Mouse (Mus musculus) midbrain, embryonic 16.5 days (tissue): ENCODE data around the gene Akap13. TPM values are rescaled to one million over a fixed set of nuclear protein-coding genes. Genes with fewer than 3 reads are reported as not detected.
"Not testable (repeated sequence)": the region's sequence is repeated elsewhere in the genome, so short reads cannot be mapped to it uniquely, and the experiment has no call there.

Experiments used
- ATAC-seq: fragments of 200-750 bp; cut with Nextera tagmentation; 2 replicates; pipeline ENCODE4 v1.8.0; 2017; ENCODE audit warnings: moderate TSS enrichment
- H3K27ac ChIP-seq: fragments of 300-500 bp; sonication (generic); 2 replicates; pipeline ENCODE4 v1.5.1; 2014; ENCODE audit warnings: mild to moderate bottlenecking, low read length, mixed read lengths
- H3K27me3 ChIP-seq: fragments of 300-500 bp; sonication (generic); 2 replicates; pipeline ENCODE4 v1.6.1; 2014; ENCODE audit warnings: low read depth, low read length, mixed read lengths; ENCODE audit not compliant: control insufficient read depth, insufficient read depth
- H3K36me3 ChIP-seq: fragments of 300-500 bp; sonication (generic); 2 replicates; pipeline ENCODE4 v1.6.1; 2014; ENCODE audit warnings: mild to moderate bottlenecking, low read length, moderate library complexity, mixed read lengths; ENCODE audit not compliant: control insufficient read depth, insufficient read depth
- H3K4me1 ChIP-seq: fragments of 300-500 bp; sonication (generic); 2 replicates; pipeline ENCODE4 v1.6.1; 2014; ENCODE audit warnings: mild to moderate bottlenecking, low read length, mixed read lengths; ENCODE audit not compliant: control insufficient read depth, insufficient read depth
- H3K4me2 ChIP-seq: fragments of 300-500 bp; sonication (generic); 2 replicates; pipeline ENCODE4 v1.6.1; 2014; ENCODE audit warnings: mild to moderate bottlenecking, low read length, mixed read lengths
- H3K4me3 ChIP-seq: fragments of 300-500 bp; sonication (generic); 2 replicates; pipeline ENCODE4 v1.5.1; 2014; ENCODE audit warnings: low read depth, mild to moderate bottlenecking, low read length, moderate library complexity, mixed read lengths
- H3K9ac ChIP-seq: fragments of 300-500 bp; sonication (generic); 2 replicates; pipeline ENCODE4 v1.6.1; 2014; ENCODE audit warnings: low read depth, low read length, mixed read lengths
- H3K9me3 ChIP-seq: fragments of 300-500 bp; sonication (generic); replicated peaks from 2 replicates; pipeline ENCODE4 v1.6.1; 2014; ENCODE audit warnings: mild to moderate bottlenecking, low read length, mixed read lengths; ENCODE audit not compliant: control insufficient read depth, poor library complexity, severe bottlenecking
- WGBS: fragments of 180-500 bp; shearing (Covaris S2); extraction: QIAGEN DNeasy Blood & Tissue Kit; methylation state at CpG from one replicate; pipeline ENCODE4 v1.1.7; 2014; 5-methylcytosine and 5-hydroxymethylcytosine counted together
- polyA plus RNA-seq: library from polyadenylated mRNA; unstranded; fragments of >200 nt; fragmentation: Nextera tagmentation; extraction: Ambion mirVana; gene quantifications from 2 replicates; pipeline ENCODE4 v1.2.1, GENCODE M21; 2015

Gene Akap13
- polyA plus RNA-seq, 1 experiment from 2014 or later: 10.7 TPM

DNA sequence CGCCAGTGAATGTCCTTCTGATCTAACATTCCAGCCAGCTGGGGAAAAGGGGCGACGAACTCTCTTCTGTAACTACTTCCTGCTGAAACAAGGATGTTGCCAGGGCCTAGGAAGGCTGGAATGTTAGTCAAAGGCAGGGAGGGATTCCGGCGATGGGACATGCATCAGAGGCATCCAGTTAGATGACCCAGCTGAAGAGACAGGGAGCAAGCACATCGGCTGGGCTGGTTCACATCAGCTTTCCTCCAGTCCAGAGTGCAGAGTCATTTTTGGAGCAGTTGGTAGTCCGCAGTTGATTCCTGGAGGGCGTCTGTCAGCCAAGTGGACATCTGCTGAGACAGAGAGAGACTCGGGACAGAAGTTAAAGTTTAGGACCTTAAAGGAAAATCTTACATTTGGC, 314.6 kb downstream of the Akap13 start:
- no peak overlapping the region for H3K4me3 ChIP-seq
- H3K36me3 ChIP-seq: no peaks in the 10 kb centered on the region
- no peak for ATAC-seq
- no peak overlapping the region for H3K4me2 ChIP-seq
- H3K27me3 ChIP-seq: no peaks in the 10 kb centered on the region
- H3K9me3 ChIP-seq: no peaks in the 10 kb centered on the region
- no peak overlapping the region for H3K9ac ChIP-seq
- H3K27ac ChIP-seq: no peak overlapping the region
- H3K4me1 ChIP-seq: no peaks in the 10 kb centered on the region
- 91% methylated on average over 9 of the region's 9 CpGs for WGBS

DNA sequence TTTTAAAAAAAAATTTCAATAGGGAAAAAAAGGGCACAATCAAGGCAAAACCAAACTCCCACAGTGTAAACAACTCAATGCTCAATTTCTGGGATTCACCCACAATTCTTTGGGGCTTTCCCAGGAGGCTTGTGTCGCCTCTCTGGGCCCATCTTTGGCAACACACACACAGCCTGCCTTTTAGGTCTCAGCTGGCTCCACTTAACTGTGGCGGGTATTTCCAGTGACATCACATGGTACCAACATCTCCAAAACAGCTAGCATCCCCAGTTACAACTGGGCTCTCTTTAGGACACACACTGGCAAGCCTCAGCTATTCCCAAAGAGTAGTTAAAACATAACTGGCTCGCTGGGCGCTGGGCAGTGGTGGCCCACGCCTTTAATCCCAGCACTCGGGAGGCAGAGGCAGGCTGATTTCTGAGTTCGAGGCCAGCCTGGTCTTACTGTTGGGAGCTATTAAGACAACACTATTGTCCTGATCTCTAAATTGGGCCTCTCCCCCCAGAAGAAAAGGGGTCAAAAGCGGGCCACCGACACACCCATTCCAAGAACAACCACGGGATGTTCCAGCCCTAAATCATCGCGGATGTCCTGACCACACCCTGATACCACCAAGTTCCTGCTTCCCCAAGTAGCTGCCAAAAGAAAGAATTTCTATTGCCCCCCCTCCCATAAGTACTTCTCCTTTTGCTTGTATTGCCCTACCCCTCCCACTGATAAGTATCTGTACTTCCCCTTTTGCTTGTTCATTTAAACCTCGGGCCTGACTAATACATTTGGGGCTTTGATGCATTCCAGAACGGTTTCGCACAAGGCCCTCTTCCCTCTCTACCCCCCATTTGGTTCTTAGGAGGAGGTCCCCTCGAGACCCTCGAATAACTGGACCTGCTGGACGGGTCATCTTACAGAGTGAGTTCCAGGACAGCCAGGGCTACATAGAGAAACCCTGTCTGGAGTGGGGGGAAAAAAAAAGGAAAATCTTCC, 319.1 kb downstream of the Akap13 start:
- ATAC-seq, H3K4me2 ChIP-seq, H3K27ac ChIP-seq: not testable (repeated sequence)

DNA sequence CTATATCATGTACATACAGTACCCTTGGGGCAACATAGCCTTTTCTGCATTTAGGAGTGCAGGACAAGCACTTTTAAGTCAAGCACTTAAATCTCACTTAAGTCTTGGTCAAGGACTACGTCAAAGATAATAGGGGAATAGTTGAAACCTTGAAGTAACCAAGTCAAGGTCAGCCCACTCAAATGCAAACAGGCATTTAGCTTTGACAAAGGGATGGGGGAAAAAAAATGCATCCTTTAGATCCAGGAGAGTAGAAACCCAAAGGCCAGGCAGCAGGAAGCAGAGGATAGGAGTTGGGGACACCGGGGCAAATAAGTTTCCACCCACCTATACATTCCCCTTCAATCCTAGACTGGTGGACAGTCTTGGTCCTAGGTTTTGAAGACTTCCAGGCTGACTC, 322.7 kb downstream of the Akap13 start:
- H3K27ac ChIP-seq: no peak overlapping the region
- H3K4me2 ChIP-seq: no peak overlapping the region
- H3K27me3 ChIP-seq: no peaks in the 10 kb centered on the region
- H3K9ac ChIP-seq: no peak overlapping the region
- H3K4me1 ChIP-seq: no peaks in the 10 kb centered on the region
- no peak for ATAC-seq
- H3K9me3 ChIP-seq: no peaks in the 10 kb centered on the region
- no peak overlapping the region for H3K4me3 ChIP-seq
- H3K36me3 ChIP-seq: no peaks in the 10 kb centered on the region
- WGBS: 94% methylated on average over 2 of the region's 2 CpGs

More for the DNA sequence above, 319.1 kb downstream of the Akap13 start:
- H3K9me3 ChIP-seq, H3K4me1 ChIP-seq, H3K4me3 ChIP-seq, H3K9ac ChIP-seq, H3K27me3 ChIP-seq, H3K36me3 ChIP-seq: not testable (repeated sequence)
- 95% methylated on average over 18 of the region's 18 CpGs for WGBS

DNA sequence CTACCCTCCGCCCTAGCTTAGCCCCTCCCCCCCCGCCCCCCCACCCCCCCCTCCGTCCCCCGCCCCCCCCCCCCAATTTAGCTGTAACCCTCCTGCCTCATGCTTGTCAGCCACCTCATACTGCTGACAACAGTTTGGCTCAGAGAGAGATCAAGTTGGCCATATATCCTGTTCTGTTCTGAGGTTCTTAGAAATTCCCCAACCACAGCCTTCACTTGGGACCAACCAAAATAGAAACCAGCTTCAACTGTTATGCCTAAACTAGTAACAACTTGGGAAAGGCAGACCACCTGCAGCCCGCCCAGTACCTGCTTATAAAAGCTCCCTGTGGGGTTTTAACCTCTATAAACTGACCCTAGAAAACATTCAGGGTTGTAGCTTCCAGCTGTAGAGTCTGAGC, 325.5 kb downstream of the Akap13 start:
- H3K27ac ChIP-seq: no peak overlapping the region
- no peaks in the 10 kb centered on the region for H3K4me1 ChIP-seq
- H3K36me3 ChIP-seq: no peaks in the 10 kb centered on the region
- no peaks in the 10 kb centered on the region for H3K9me3 ChIP-seq
- 25% methylated on average over 2 of the region's 5 CpGs for WGBS
- no peak overlapping the region for H3K9ac ChIP-seq
- no peak overlapping the region for H3K4me2 ChIP-seq
- no peak for ATAC-seq
- no peaks in the 10 kb centered on the region for H3K27me3 ChIP-seq
- no peak overlapping the region for H3K4me3 ChIP-seq

DNA sequence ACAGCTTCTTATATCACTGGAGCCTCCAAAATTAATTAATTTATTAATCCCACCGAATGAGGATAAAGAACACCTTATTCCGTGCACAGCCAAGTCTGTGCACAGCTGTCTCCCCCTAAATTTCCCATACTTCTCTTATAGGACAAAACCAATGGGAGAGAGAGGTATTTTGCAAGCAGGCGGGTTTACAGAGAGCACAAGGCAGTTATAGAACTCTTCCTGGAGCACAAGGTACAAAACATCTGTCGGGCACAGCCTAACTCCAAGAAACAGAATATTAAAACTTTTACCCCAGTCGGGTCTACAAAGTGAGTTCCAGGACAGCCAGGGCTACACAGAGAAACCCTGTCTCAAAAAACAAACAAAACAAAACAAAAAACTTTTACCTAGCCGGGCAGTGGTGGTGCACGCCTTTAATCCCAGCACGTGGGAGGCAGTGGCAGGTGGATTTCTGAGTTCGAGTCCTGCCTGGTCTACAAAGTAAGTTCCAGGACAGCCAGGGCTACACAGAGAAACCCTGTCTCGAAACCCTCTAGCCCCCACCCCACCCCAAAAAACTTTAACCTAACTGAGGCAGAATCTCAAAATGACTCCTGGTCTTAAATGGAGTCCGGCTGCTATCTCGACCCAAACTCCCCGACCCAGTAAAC, 326.1 kb downstream of the Akap13 start:
- Histone ChIP-seq H3K4me3 (peak overlapping the region; percentile 56), H3K4me2 (peak overlapping the region; percentile 89), H3K4me1 (no peaks in the 10 kb centered on the region), H3K27me3 (no peaks in the 10 kb centered on the region), H3K9ac (peak overlapping the region; percentile 65), H3K27ac (no peak overlapping the region), H3K9me3 (no peaks in the 10 kb centered on the region), H3K36me3 (no peaks in the 10 kb centered on the region)
- peak; percentile 30 for ATAC-seq
- 7% methylated on average over 13 of the region's 13 CpGs for WGBS

DNA sequence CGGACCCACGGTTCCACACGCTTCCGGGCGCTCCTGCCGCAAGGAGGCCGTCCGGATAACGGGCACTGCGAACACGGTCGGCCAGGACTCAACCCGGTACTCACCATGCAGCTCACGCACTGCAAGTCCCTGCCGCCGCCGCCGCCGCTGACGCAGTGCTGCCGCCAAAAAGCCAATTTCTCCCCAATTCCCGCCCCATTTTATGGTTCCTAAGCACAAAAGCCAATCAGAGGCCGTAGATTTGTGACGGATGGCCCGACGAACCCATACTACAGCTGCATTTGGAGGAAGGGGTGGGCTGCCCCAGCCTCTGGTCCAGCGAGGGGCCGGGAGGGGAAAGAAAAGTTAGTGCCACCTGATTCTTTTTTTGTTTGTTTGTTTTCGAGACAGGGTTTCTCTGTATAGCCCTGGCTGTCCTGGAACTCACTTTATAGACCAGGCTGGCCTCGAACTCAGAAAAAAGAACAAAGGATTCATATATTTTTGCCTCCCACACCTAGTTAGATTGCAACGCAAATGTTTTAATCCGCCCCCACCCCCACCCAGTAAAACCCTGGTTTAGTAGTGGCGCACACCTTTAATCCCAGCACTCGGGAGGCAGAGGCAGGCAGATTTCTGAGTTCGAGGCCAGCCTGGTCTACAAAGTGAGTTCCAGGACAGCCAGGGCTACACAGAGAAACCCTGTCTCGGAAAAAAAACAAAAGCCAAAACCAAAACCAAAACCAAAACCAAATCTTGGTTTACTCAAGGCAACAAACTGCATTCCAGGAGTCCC, 326.8 kb downstream of the Akap13 start:
- ATAC-seq: peak; percentile 97
- Histone ChIP-seq H3K9ac (peak overlapping the region; percentile 65), H3K9me3 (no peaks in the 10 kb centered on the region), H3K4me1 (no peaks in the 10 kb centered on the region), H3K36me3 (no peaks in the 10 kb centered on the region), H3K27me3 (no peaks in the 10 kb centered on the region), H3K4me3 (peak overlapping the region; percentile 56), H3K4me2 (peak overlapping the region; percentile 89), H3K27ac (no peak overlapping the region)
- WGBS: 12% methylated on average over 36 of the region's 36 CpGs

DNA sequence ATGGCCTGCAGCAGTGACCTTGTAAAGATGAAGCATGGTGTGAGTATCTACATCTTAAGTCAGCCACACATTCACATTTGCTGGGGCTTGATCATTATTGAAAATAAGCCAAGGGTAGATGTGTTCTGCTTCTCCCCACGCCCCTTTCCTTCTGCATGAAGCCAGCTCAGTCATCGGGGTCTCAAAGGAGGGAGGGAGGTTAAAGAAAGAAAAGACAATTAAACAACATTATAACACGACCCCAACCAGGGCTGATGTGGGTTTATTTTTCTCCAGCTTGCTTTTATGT, 327.3 kb downstream of the Akap13 start:
- no peaks in the 10 kb centered on the region for H3K36me3 ChIP-seq
- no peak overlapping the region for H3K9ac ChIP-seq
- no peak overlapping the region for H3K4me2 ChIP-seq
- no peak overlapping the region for H3K27ac ChIP-seq
- no peaks in the 10 kb centered on the region for H3K4me1 ChIP-seq
- H3K27me3 ChIP-seq: no peaks in the 10 kb centered on the region
- no peaks in the 10 kb centered on the region for H3K9me3 ChIP-seq
- 94% methylated on average over 3 of the region's 3 CpGs for WGBS
- H3K4me3 ChIP-seq: no peak overlapping the region
- no peak for ATAC-seq

DNA sequence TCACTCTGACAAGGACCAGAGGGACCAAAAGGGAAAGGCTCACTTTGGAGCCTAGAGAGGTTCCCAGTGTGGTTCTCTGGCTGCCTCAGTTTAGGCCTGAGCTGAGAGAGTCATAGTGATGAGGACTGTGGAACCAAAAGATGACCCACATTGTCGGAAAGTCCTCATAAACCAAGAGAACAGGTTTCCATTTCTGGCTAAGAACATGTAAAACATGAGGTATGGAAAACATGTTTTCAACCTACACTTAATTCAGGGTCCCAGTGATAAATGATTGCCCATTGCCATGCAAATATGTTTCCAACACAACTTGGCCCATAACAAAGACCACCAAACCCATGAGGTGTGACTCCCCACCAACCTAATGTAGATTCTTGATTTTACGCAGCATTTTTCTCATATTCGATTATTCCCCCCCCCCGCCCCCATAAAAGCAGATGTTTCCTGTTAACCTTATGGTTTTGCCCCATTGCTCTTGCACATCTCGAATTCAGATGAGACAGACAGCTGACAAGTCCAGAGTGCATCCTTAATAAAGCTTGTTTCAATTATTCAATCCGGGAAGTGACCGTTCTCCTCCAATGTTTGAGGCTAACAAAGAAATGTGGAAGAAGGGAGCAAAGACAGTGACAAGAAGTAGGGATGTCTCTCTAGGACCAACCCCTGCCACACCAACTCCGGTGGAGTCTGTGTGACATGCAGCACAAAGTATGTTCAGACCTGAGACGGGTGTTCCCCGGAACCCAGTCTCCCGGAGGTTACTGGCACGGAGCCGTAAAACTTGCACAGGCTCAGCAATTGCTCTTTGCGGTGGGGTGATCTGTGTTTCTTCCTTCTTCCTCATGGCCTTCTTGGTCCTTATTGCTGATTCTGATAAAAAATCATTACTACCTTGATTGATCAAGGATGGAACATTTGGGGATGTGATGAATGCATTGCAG, 330.3 kb downstream of the Akap13 start:
- Histone ChIP-seq H3K4me1 (no peaks in the 10 kb centered on the region), H3K36me3 (no peaks in the 10 kb centered on the region), H3K9me3 (no peaks in the 10 kb centered on the region), H3K4me2 (no peak overlapping the region), H3K27me3 (no peaks in the 10 kb centered on the region), H3K4me3 (no peak overlapping the region), H3K27ac (no peak overlapping the region), H3K9ac (no peak overlapping the region)
- 92% methylated on average over 14 of the region's 14 CpGs for WGBS
- ATAC-seq: no peak
